Mouse (Mus musculus): ENCODE measurements around the gene Usp32.

GRCm38 (mm10) chr11:85178413-85178812 is 38.5 kb upstream of the Usp32 start:
- no peak for TF ChIP-seq CTCF (conservative IDR thresholded peaks at IDR 0.05; ENCODE audit: low read length)
- no peak for TF ChIP-seq POU5F1 (IDR thresholded peaks at IDR 0.05; ENCODE audit: borderline replicate concordance, low read length)
- TF ChIP-seq NANOG (IDR thresholded peaks at IDR 0.05; ENCODE audit: borderline replicate concordance, low read length): no peak

All from E14TG2a.4 (cell line).